Mouse (Mus musculus): Measurements from ENCODE around the gene Fbxl17. TPM values are rescaled to one million over a fixed set of nuclear protein-coding genes. Genes with fewer than 3 reads are reported as not detected.

The Fbxl17 gene
- total and polyA plus RNA-seq, 2 experiments from 2014 or later, result 10.7 to 32.0 TPM

DNA sequence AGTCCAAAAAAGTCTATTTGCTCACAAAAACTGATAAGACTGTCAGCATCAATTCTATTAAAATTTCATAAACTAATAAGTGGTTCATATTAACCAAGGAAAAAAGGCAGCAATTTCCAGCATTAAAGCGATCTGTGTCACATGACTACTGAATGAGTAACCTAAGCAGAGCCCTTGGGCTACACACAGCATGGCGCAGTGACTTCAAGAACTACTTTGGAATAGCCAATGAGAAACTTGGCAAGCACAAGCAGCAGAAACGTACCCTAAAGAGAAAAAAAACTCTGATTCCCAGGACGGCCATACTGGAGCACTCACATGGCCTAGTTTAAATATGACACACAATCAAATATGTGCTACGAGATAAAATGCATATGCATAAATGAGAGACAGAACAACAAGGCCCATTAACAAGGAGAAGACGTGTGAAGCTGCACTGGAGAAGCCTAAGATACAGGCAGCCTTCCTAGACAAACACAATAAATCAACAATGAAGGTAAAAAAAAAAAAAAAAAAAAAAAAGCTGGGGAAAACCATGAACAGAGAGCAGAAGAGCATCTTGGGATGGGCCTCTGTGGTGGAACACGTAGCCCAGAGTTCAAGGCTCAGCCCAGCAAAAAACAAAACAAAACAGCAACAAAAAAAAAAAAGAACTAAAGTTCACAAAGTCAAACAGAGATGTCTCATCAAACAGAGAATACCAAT lies 5.8 kb downstream of the Fbxl17 start:
- no peak overlapping the region for H3K4me2 ChIP-seq (ENCODE audit: low read depth)
- DNase-seq (no peak), ATAC-seq (no peak)
- H3K27ac ChIP-seq (ENCODE audit: low read depth, low read length), result no peak overlapping the region
- no peak overlapping the region for H3K4me3 ChIP-seq (ENCODE audit: low read depth, low read length)
- H3K9me3 ChIP-seq (ENCODE audit: low read length), result no peaks in the 10 kb centered on the region
- no peak overlapping the region for H3K9ac ChIP-seq
- H3K36me3 ChIP-seq (ENCODE audit: insufficient read depth), result peaks cover 8% of the 10 kb centered on the region; the same call in 1 of the 2 replicates
- H3K4me1 ChIP-seq (ENCODE audit: insufficient read depth), result peaks cover 11% of the 10 kb centered on the region
- no peak for TF ChIP-seq CTCF (IDR thresholded peaks at IDR 0.05; ENCODE audit: low read depth)
- no peaks in the 10 kb centered on the region for H3K27me3 ChIP-seq (ENCODE audit: insufficient read depth, low read length)
- WGBS, result 58% methylated on average over 7 of the region's 7 CpGs

DNA sequence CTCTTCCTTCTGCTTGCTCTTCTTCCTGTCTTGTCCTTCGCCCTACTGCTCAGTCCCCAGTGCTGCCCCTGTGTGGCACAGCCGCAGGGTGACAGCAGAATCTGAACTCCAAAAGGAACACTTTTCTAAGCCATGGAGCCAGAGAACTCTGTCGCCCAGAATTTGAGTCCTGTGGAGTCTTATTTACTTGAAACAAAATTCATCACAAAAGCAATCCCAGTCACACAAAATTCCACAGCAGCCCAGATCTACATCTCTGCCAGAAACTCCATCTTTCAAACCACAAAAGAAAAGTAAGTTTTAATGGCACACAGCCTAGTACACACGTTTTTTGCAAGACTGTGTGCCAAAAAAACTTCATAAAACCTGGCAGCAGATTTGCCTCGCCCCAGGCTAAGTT lies 6.5 kb downstream of the Fbxl17 start:
- 32% methylated on average over 5 of the region's 5 CpGs for WGBS
- H3K36me3 ChIP-seq (ENCODE audit: insufficient read depth), result peaks cover 14% of the 10 kb centered on the region; the same call in 1 of the 2 replicates
- H3K9ac ChIP-seq, result no peak overlapping the region
- ATAC-seq, result peak; percentile 72; the same call in 1 of the 2 replicates
- no peak overlapping the region for H3K4me3 ChIP-seq (ENCODE audit: low read depth, low read length)
- peaks cover 8% of the 10 kb centered on the region for H3K4me1 ChIP-seq (ENCODE audit: insufficient read depth)
- no peak overlapping the region for H3K27ac ChIP-seq (ENCODE audit: low read depth, low read length)
- H3K4me2 ChIP-seq (ENCODE audit: low read depth), result no peak overlapping the region
- no peaks in the 10 kb centered on the region for H3K27me3 ChIP-seq (ENCODE audit: insufficient read depth, low read length)
- peak; percentile 59 for TF ChIP-seq CTCF (IDR thresholded peaks at IDR 0.05; ENCODE audit: low read depth)
- peak; percentile 15 for DNase-seq
- no peaks in the 10 kb centered on the region for H3K9me3 ChIP-seq (ENCODE audit: low read length)

GRCm38 (mm10) chr17:63492665-63493273 lies 7.0 kb downstream of the Fbxl17 start:
- DNase-seq (no peak), ATAC-seq (peak; percentile 18; the same call in 1 of the 2 replicates)
- no peak for TF ChIP-seq CTCF (IDR thresholded peaks at IDR 0.05; ENCODE audit: low read depth)
- Histone ChIP-seq H3K4me3 (ENCODE audit: low read depth, low read length) (no peak overlapping the region), H3K27me3 (ENCODE audit: insufficient read depth, low read length) (no peaks in the 10 kb centered on the region), H3K27ac (ENCODE audit: low read depth, low read length) (no peak overlapping the region), H3K4me1 (ENCODE audit: insufficient read depth) (peaks cover 3% of the 10 kb centered on the region), H3K9me3 (ENCODE audit: low read length) (no peaks in the 10 kb centered on the region), H3K4me2 (ENCODE audit: low read depth) (no peak overlapping the region), H3K9ac (no peak overlapping the region), H3K36me3 (ENCODE audit: insufficient read depth) (peaks cover 18% of the 10 kb centered on the region; the same call in 1 of the 2 replicates)
- 73% methylated on average over 8 of the region's 8 CpGs for WGBS

DNA sequence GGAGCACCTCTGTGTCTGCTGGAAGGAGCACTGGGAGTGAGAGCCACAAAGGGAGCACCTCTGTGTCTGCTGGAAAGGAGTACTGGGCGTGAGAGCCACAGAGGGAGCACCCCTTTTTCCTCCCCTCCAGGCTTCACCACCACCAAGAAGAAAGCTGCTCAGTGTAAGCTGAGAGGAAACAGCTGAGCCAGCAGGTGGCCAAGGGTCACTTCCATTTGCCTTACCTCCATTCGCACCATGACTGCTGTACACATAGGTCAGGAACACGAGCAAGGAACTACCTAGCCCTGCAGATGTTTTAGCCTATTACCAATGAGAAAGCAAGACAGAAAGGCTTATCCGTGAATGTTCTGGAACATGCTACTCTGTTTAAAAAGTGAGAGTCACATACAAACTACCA lies 10.3 kb downstream of the Fbxl17 start:
- Histone ChIP-seq H3K4me1 (ENCODE audit: insufficient read depth) (no peaks in the 10 kb centered on the region), H3K4me3 (ENCODE audit: low read depth, low read length) (no peak overlapping the region), H3K9me3 (ENCODE audit: low read length) (no peaks in the 10 kb centered on the region), H3K27ac (ENCODE audit: low read depth, low read length) (no peak overlapping the region), H3K36me3 (ENCODE audit: insufficient read depth) (peaks cover 28% of the 10 kb centered on the region), H3K4me2 (ENCODE audit: low read depth) (no peak overlapping the region), H3K27me3 (ENCODE audit: insufficient read depth, low read length) (no peaks in the 10 kb centered on the region), H3K9ac (no peak overlapping the region)
- 88% methylated on average over 4 of the region's 4 CpGs for WGBS
- DNase-seq (no peak), ATAC-seq (no peak)
- TF ChIP-seq CTCF (IDR thresholded peaks at IDR 0.05; ENCODE audit: low read depth), result no peak

DNA sequence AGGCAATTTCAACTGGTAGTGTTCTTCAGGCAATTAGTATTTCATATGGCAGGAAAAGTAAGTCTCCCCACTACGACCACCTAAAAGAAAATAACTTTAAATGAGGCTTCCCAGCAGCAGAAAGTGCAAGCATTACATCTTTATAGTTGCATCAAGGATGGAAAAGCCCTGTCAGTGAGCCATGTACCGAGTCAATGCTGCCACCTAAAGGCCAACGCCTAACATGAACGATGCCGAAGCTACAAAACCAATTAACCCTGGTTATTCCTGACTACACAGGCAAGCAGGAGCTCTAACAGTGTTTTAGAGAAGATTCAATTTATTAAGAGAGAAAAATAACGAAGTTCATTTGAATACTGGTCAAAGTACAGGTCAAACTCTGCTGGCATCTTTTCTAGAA lies 32.0 kb downstream of the Fbxl17 start:
- ATAC-seq, result peak; percentile 84
- Histone ChIP-seq H3K4me1 (ENCODE audit: insufficient read depth) (no peaks in the 10 kb centered on the region), H3K4me2 (ENCODE audit: low read depth) (no peak overlapping the region), H3K27ac (ENCODE audit: low read depth, low read length) (no peak overlapping the region), H3K9me3 (ENCODE audit: low read length) (no peaks in the 10 kb centered on the region), H3K4me3 (ENCODE audit: low read depth, low read length) (no peak overlapping the region), H3K36me3 (ENCODE audit: insufficient read depth) (0 out of 2 replicates have a peak, but pooled peaks cover 8% of the 10 kb centered on the region), H3K9ac (no peak overlapping the region), H3K27me3 (ENCODE audit: insufficient read depth, low read length) (no peaks in the 10 kb centered on the region)
- peak; percentile 90 for DNase-seq
- TF ChIP-seq CTCF (IDR thresholded peaks at IDR 0.05; ENCODE audit: low read depth), result peak; percentile 91
- WGBS, result under 1% methylated on average over 6 of the region's 6 CpGs

DNA sequence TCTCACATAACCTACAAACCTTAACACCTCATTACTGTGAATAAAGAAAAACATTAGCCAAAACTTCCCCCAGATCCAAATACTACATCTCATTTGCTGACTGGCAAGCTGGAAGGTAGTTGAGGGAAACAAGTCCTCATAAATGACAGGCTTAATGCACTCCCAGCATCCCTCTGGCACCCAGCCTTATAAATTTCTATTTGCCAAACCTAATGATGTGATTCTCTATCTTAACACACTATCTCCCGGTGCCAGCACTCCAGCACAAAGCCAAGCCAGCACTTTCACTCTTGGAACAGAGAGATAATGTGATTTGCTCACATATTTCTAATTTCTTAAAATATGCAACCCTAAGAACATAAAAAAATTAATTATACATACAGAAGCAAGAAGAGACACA lies 34.6 kb downstream of the Fbxl17 start:
- Histone ChIP-seq H3K36me3 (ENCODE audit: insufficient read depth) (0 out of 2 replicates have a peak, but pooled peaks cover 4% of the 10 kb centered on the region), H3K4me2 (ENCODE audit: low read depth) (no peak overlapping the region), H3K9me3 (ENCODE audit: low read length) (no peaks in the 10 kb centered on the region), H3K4me3 (ENCODE audit: low read depth, low read length) (no peak overlapping the region), H3K27ac (ENCODE audit: low read depth, low read length) (no peak overlapping the region), H3K9ac (no peak overlapping the region), H3K27me3 (ENCODE audit: insufficient read depth, low read length) (no peaks in the 10 kb centered on the region), H3K4me1 (ENCODE audit: insufficient read depth) (no peaks in the 10 kb centered on the region)
- TF ChIP-seq CTCF (IDR thresholded peaks at IDR 0.05; ENCODE audit: low read depth), result no peak
- DNase-seq, result peak; percentile 50
- ATAC-seq, result peak; percentile 62
- WGBS, result 32% methylated on average over 1 of the region's 1 CpGs

DNA sequence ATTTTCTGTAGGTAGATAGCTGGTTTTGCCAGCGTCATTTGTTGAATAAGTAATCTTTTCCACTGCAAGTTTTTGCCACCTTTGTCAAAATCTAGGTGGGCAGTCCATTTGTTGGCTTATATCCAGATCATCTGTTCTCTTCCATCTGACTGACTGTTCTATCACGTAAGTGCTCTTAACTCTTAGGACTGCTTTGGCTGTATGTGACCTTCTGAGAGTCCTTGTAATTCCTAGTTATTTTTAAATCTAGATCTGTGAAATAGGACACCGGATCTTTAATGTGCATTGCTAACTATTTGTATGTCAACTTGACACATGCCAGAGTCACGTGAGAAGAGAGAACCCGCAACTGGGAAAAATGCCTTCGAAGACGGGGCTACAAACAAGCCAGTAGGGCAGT lies 37.3 kb downstream of the Fbxl17 start:
- no peak overlapping the region for H3K27ac ChIP-seq (ENCODE audit: low read depth, low read length)
- H3K9me3 ChIP-seq (ENCODE audit: low read length), result no peaks in the 10 kb centered on the region
- H3K4me1 ChIP-seq (ENCODE audit: insufficient read depth), result no peaks in the 10 kb centered on the region
- H3K9ac ChIP-seq, result no peak overlapping the region
- H3K4me3 ChIP-seq (ENCODE audit: low read depth, low read length), result no peak overlapping the region
- ATAC-seq, result no peak
- H3K4me2 ChIP-seq (ENCODE audit: low read depth), result no peak overlapping the region
- no peaks in the 10 kb centered on the region for H3K27me3 ChIP-seq (ENCODE audit: insufficient read depth, low read length)
- DNase-seq, result no peak
- H3K36me3 ChIP-seq (ENCODE audit: insufficient read depth), result no peaks in the 10 kb centered on the region
- TF ChIP-seq CTCF (IDR thresholded peaks at IDR 0.05; ENCODE audit: low read depth), result no peak
- 79% methylated on average over 7 of the region's 7 CpGs for WGBS

Measured in forebrain, postnatal 0 days (tissue).